Mouse (Mus musculus) E14TG2a.4 (cell line): ENCODE measurements around the gene Zbtb37.

ENCODE experiments used
- CTCF ChIP-seq: conservative IDR thresholded peaks from 2 replicates; pipeline ENCODE4 v1.5.1; 2014; ENCODE audit warnings: low read length
- NANOG ChIP-seq: IDR thresholded peaks from 2 replicates; pipeline ENCODE4 v1.6.1; 2014; ENCODE audit warnings: borderline replicate concordance, low read length, mixed read lengths
- POU5F1 ChIP-seq: IDR thresholded peaks from 2 replicates; pipeline ENCODE4 v1.6.1; 2014; ENCODE audit warnings: low read length, borderline replicate concordance

GRCm38 (mm10) chr1:161031881-161032280 is 2.8 kb downstream of the Zbtb37 start:
- no peak for TF ChIP-seq CTCF
- TF ChIP-seq POU5F1: no peak
- TF ChIP-seq NANOG: no peak
